Mouse (Mus musculus) skeletal muscle tissue, adult 2 months (tissue): ENCODE measurements around the gene Tcp10a.
"Not testable (repeated sequence)": the region's sequence is repeated elsewhere in the genome, so short reads cannot be mapped to it uniquely, and the experiment has no call there.

Source experiments
- DNase-seq: peaks from one replicate; pipeline ENCODE4 v3.0.0-alpha.2; 2012; ENCODE audit warnings: low read depth, low spot score

Gene Tcp10a

GRCm38 (mm10) chr17:7366676-7367374, 42.4 kb downstream of the Tcp10a start:
- not testable (repeated sequence) for DNase-seq

GRCm38 (mm10) chr17:7369401-7369800, 45.0 kb downstream of the Tcp10a start:
- not testable (repeated sequence) for DNase-seq

GRCm38 (mm10) chr17:7371879-7372278, 47.4 kb downstream of the Tcp10a start, which contains the start of gene Gm49630:
Gene Gm49630, minus strand, starts transcription at chr17:7371979.
- not testable (repeated sequence) for DNase-seq

- DNase-seq = not testable (repeated sequence)
These were observed 52.7 kb downstream of the Tcp10a start for GRCm38 (mm10) chr17:7376951-7377700.

GRCm38 (mm10) chr17:7377907-7378306, 53.5 kb downstream of the Tcp10a start:
- DNase-seq = not testable (repeated sequence)

GRCm38 (mm10) chr17:7382711-7383110, 58.3 kb downstream of the Tcp10a start:
- DNase-seq = not testable (repeated sequence)

- DNase-seq = not testable (repeated sequence)
These were observed 59.0 kb downstream of the Tcp10a start for GRCm38 (mm10) chr17:7383167-7384143.

GRCm38 (mm10) chr17:7385364-7385763, 60.9 kb downstream of the Tcp10a start, which contains the start of gene Unc93a2:
Gene Unc93a2, minus strand, starts transcription at chr17:7385464.
- not testable (repeated sequence) for DNase-seq

- not testable (repeated sequence) for DNase-seq
These were observed 61.6 kb downstream of the Tcp10a start for GRCm38 (mm10) chr17:7386016-7386415.

- DNase-seq = not testable (repeated sequence)
These were observed 64.0 kb downstream of the Tcp10a start for GRCm38 (mm10) chr17:7388341-7388957.

- not testable (repeated sequence) for DNase-seq
These were observed 64.5 kb downstream of the Tcp10a start for GRCm38 (mm10) chr17:7388958-7389356.

- not testable (repeated sequence) for DNase-seq
These were observed 65.5 kb downstream of the Tcp10a start for GRCm38 (mm10) chr17:7389898-7390297.

GRCm38 (mm10) chr17:7395116-7395515, 70.7 kb downstream of the Tcp10a start:
- DNase-seq = not testable (repeated sequence)
